Mouse (Mus musculus) ES-E14 (cell line): Measurements from ENCODE around the gene Ucn3. TPM values are rescaled to one million over a fixed set of nuclear protein-coding genes. Genes with fewer than 3 reads are reported as not detected.

Source experiments
- DNase-seq: peaks from one replicate; pipeline ENCODE4 v3.0.0-alpha.2; 2013; ENCODE audit warnings: low read depth, low spot score
- H3K27ac ChIP-seq: 2 replicates; pipeline ENCODE4 v1.5.1; 2012; ENCODE audit warnings: low read depth, mild to moderate bottlenecking, low read length, moderate library complexity, mixed read lengths; ENCODE audit not compliant: poor library complexity, insufficient read depth, severe bottlenecking
- H3K36me3 ChIP-seq: 2 replicates; pipeline ENCODE4 v1.6.1; 2012; ENCODE audit warnings: mild to moderate bottlenecking, low read length, moderate library complexity, mixed read lengths; ENCODE audit not compliant: control insufficient read depth, poor library complexity, insufficient read depth, severe bottlenecking
- H3K4me1 ChIP-seq, 2 experiments: fragments of 150-350 bp in 1 of 2; sonication (generic) in 1 of 2; 2 replicates each; pipeline ENCODE4 v1.6.1; 2012; ENCODE audit warnings: low read length in 2 of 2, mild to moderate bottlenecking in 1 of 2, mixed read lengths in 1 of 2; ENCODE audit not compliant: control insufficient read depth in 2 of 2, insufficient read depth in 2 of 2, poor library complexity in 1 of 2
- H3K4me3 ChIP-seq, 2 experiments: fragments of 150-350 bp in 1 of 2; sonication (generic) in 1 of 2; 2 replicates each; pipeline ENCODE4 v1.5.1; 2012; ENCODE audit warnings: low read length in 2 of 2, low read depth in 1 of 2, mild to moderate bottlenecking in 1 of 2, mixed read lengths in 1 of 2; ENCODE audit not compliant: insufficient read depth in 1 of 2, poor library complexity in 1 of 2, severe bottlenecking in 1 of 2
- H3K9ac ChIP-seq: 2 replicates; pipeline ENCODE4 v1.6.1; 2012; ENCODE audit warnings: low read depth, mild to moderate bottlenecking, low read length, mixed read lengths; ENCODE audit not compliant: poor library complexity, insufficient read depth, severe bottlenecking
- H3K9me3 ChIP-seq: fragments of 150-350 bp; sonication (generic); 2 replicates; pipeline ENCODE4 v1.6.1; 2012; ENCODE audit warnings: low read depth, mild to moderate bottlenecking, low read length; ENCODE audit not compliant: control insufficient read depth, insufficient read depth
- CHD2 ChIP-seq: IDR thresholded peaks from 2 replicates; pipeline ENCODE4 v1.6.1; 2014; ENCODE audit warnings: mild to moderate bottlenecking, low read depth, low read length, inconsistent platforms
- HCFC1 ChIP-seq: IDR thresholded peaks from 2 replicates; pipeline ENCODE4 v1.6.1; 2012; ENCODE audit warnings: low read length, inconsistent platforms, borderline replicate concordance; ENCODE audit not compliant: insufficient read depth
- MAFK ChIP-seq: IDR thresholded peaks from 2 replicates; pipeline ENCODE4 v1.6.1; 2014; ENCODE audit warnings: mild to moderate bottlenecking, low read depth, low read length, inconsistent platforms; ENCODE audit not compliant: insufficient read depth
- ZC3H11A ChIP-seq: IDR thresholded peaks from 2 replicates; pipeline ENCODE4 v1.6.1; 2012; ENCODE audit warnings: low read depth, mild to moderate bottlenecking, inconsistent platforms, low read length, borderline replicate concordance
- ZNF384 ChIP-seq: IDR thresholded peaks from 2 replicates; pipeline ENCODE4 v1.6.1; 2012; ENCODE audit warnings: low read depth, low read length, inconsistent platforms
- in situ Hi-C, 2 experiments: fragments of 600-800 bp; cut with MboI; formaldehyde crosslinking; loops; one replicate each; pipeline ENCODE4 v1.15.1; 2025; ENCODE audit warnings: low sequenced_read_pairs in 2 of 2, inconsistent platforms in 1 of 2; ENCODE audit not compliant: unreplicated experiment in 2 of 2
- total RNA-seq: library from RNA; depleted of rRNA; stranded (reverse); fragments of 300-350 nt; gene quantifications from 2 replicates; pipeline ENCODE4 v1.2.3, GENCODE M21; 2012

The Ucn3 gene
- total RNA-seq, 1 experiment, result not detected

DNA sequence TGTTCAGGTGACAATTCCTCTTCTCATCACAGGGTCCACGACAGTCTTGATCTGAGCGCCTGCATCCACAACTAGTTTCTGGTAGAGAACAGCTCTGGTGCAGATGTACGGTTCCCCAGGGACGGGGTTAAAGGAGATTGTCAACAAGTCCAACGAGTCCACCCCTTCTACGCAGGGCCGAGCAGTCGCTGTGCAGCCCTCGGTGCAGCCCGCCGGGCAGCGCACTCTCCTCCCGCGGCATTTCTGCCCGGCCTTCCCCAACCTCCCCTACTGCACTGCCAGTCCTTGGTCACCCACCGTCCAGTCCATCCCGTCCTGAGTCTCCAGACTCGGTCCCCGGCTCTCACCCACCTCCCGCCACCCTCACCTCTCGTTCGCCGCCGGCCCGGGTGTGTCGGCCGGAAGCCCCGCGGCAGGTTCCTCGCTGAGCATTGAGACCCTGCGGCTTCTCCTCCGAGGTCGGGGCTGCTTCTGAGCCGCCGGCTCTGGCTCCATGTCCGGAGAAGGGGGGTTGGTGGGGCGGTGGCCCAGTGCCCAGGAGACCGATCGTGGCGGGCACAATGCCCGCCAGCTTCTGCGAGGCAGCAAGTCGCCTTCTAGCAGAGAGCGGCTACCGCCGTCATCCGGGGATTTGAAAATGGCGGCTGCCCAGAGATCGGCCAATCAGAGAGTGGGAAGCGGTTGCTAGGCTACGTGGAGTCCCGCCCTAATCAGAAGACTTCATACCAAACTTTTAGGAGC, 27.4 kb downstream of the Ucn3 start, which contains the start of the genes Net1 and Tubal3:
Gene Net1 (minus strand): TSS at position 650 of the 741 bp plus-strand sequence.
Gene Tubal3 (plus strand): TSS at position 704 of the 741 bp plus-strand sequence.
- DNase-seq, result peak; percentile 83
- H3K4me3 ChIP-seq, result peak within 1 kb of the TSS; percentile 86 to 99
- no peaks in the 10 kb centered on the region; the same call in 1 of the 2 replicates for H3K36me3 ChIP-seq
- H3K9ac ChIP-seq, result peak within 1 kb of the TSS; percentile 98
- H3K9me3 ChIP-seq, result no peaks in the 10 kb centered on the region
- H3K27ac ChIP-seq, result peak within 1 kb of the TSS; percentile 55; the same call in 1 of the 2 replicates
- peaks cover 0 to 1% of the 10 kb centered on the region in 2 experiments; a peak in 1 of 4 replicates for H3K4me1 ChIP-seq
- TF ChIP-seq HCFC1 (no peak), MAFK (no peak), ZC3H11A (no peak), CHD2 (no peak; the same call in 1 of the 2 replicates), ZNF384 (no peak)
- in situ Hi-C loops, result no loop called here

GRCm38 (mm10) chr13:3913504-3913903, 31.6 kb downstream of the Ucn3 start:
- no peak for DNase-seq
- TF ChIP-seq HCFC1 (no peak), MAFK (no peak), ZNF384 (no peak), CHD2 (no peak), ZC3H11A (no peak)
- Histone ChIP-seq H3K4me1 (peaks cover 1 to 3% of the 10 kb centered on the region in 2 experiments; a peak in 1 of 4 replicates), H3K9ac (no peak overlapping the region), H3K4me3 (no peak overlapping the region), H3K27ac (no peak overlapping the region), H3K9me3 (no peaks in the 10 kb centered on the region), H3K36me3 (no peaks in the 10 kb centered on the region; the same call in 1 of the 2 replicates)
- in situ Hi-C loops, result no loop called here

- Histone ChIP-seq H3K4me1 (peaks cover 0 to 3% of the 10 kb centered on the region in 2 experiments; a peak in 1 of 4 replicates), H3K9me3 (no peaks in the 10 kb centered on the region), H3K4me3 (no peak overlapping the region; a peak in 1 of 4 replicates), H3K9ac (no peak overlapping the region), H3K36me3 (peaks cover 4% of the 10 kb centered on the region; the same call in 1 of the 2 replicates), H3K27ac (no peak overlapping the region)
- TF ChIP-seq CHD2, result no peak
- no peak for TF ChIP-seq MAFK
- no peak for TF ChIP-seq ZNF384
- no peak for TF ChIP-seq HCFC1
- no peak for TF ChIP-seq ZC3H11A
- in situ Hi-C loops, result no loop called here
- no peak for DNase-seq
Measured at GRCm38 (mm10) chr13:3910356-3910755, 34.8 kb downstream of the Ucn3 start.

DNA sequence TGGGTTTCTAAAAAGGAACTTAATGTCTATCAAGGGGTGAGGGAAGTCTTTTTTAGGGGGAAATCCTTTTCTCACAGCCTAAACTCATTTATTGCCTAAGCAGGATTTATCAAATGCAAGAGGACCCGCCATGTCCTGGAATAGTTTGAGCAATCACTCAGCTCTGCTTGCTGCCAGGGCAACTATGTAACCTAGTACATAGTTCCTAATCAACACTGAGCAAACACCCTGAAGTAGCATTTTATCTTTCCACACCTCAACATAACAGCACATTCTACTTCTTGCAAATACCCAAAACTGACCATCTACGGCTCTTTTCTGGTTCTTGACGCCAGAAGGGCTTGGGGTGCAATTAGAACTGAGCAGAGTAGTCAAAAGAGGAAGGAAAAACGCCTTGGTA, 36.9 kb downstream of the Ucn3 start:
- TF ChIP-seq ZNF384, result no peak
- no peak for TF ChIP-seq CHD2
- TF ChIP-seq HCFC1, result no peak
- peaks cover 4% of the 10 kb centered on the region; the same call in 1 of the 2 replicates for H3K36me3 ChIP-seq
- no peaks in the 10 kb centered on the region for H3K9me3 ChIP-seq
- in situ Hi-C loops, result no loop called here
- no peak overlapping the region for H3K27ac ChIP-seq
- no peak overlapping the region for H3K4me3 ChIP-seq
- H3K4me1 ChIP-seq, result peaks cover 0 to 3% of the 10 kb centered on the region in 2 experiments; a peak in 1 of 4 replicates
- DNase-seq, result no peak
- H3K9ac ChIP-seq, result no peak overlapping the region
